ENCODE assay signal across 8 mouse cellular contexts in genomic region chr2:60855006-60855405, GRCm38 (mm10).
DNase-seq lines count a peak whose midpoint lies in the region; ATAC-seq and TF ChIP-seq lines count a peak whose summit lies in the region.

No protein-coding gene starts in this region.

- no peak for TF ChIP-seq EP300 in heart, postnatal 0 days (IDR thresholded peaks at IDR 0.05; ENCODE audit: low read depth)

- H3K36me3 ChIP-seq in heart, postnatal 0 days (replicated peaks; ENCODE audit: control insufficient read depth, insufficient read depth, low read length): peaks cover 19% of the 10 kb centered on the region
- peaks cover 19% of the 10 kb centered on the region for H3K36me3 ChIP-seq in liver, embryonic 12.5 days
- H3K36me3 ChIP-seq in hindbrain, embryonic 13.5 days: no peaks in the 10 kb centered on the region

- H3K27ac ChIP-seq in gastrocnemius, adult 2 months: peak overlapping the region; percentile 78
- H3K27ac ChIP-seq in heart, postnatal 0 days (ENCODE audit: low read depth): peak overlapping the region; percentile 58
- H3K27ac ChIP-seq in liver, embryonic 12.5 days: no peak overlapping the region
- no peak overlapping the region for H3K27ac ChIP-seq in hindbrain, embryonic 13.5 days

- no peak for TF ChIP-seq CTCF in gastrocnemius, adult 2 months (IDR thresholded peaks at IDR 0.05)
- no peak for TF ChIP-seq CTCF in heart, postnatal 0 days (IDR thresholded peaks at IDR 0.05; ENCODE audit: low read depth)

- no peaks in the 10 kb centered on the region for H3K27me3 ChIP-seq in heart, postnatal 0 days (ENCODE audit: control insufficient read depth, insufficient read depth, low read length)
- no peaks in the 10 kb centered on the region for H3K27me3 ChIP-seq in liver, embryonic 12.5 days (replicated peaks)
- no peaks in the 10 kb centered on the region for H3K27me3 ChIP-seq in hindbrain, embryonic 13.5 days

- no peak overlapping the region for H3K4me3 ChIP-seq in gastrocnemius, adult 2 months
- H3K4me3 ChIP-seq in heart, postnatal 0 days (ENCODE audit: low read depth, low read length): no peak overlapping the region
- H3K4me3 ChIP-seq in liver, embryonic 12.5 days: no peak overlapping the region
- no peak overlapping the region for H3K4me3 ChIP-seq in hindbrain, embryonic 13.5 days

- H3K9me3 ChIP-seq in heart, postnatal 0 days (replicated peaks; ENCODE audit: control insufficient read depth, low read length): peaks cover 5% of the 10 kb centered on the region; the same call in 1 of the 2 replicates
- no peaks in the 10 kb centered on the region for H3K9me3 ChIP-seq in liver, embryonic 12.5 days (replicated peaks)
- H3K9me3 ChIP-seq in hindbrain, embryonic 13.5 days: no peaks in the 10 kb centered on the region

- no peak overlapping the region for H3K9ac ChIP-seq in heart, postnatal 0 days (replicated peaks; ENCODE audit: low read depth, low read length)
- no peak overlapping the region for H3K9ac ChIP-seq in liver, embryonic 12.5 days
- H3K9ac ChIP-seq in hindbrain, embryonic 13.5 days: no peak overlapping the region

- 1% methylated on average over 4 of the region's 4 CpGs for WGBS in heart, postnatal 0 days
- 15% methylated on average over 4 of the region's 4 CpGs for WGBS in liver, embryonic 12.5 days (ENCODE audit: insufficient replicate concordance)
- WGBS in hindbrain, embryonic 13.5 days: 41% methylated on average over 4 of the region's 4 CpGs

- intact Hi-C loops in gastrocnemius, adult 2 months (cut with DNase I): no loop called here

- ATAC-seq in heart, postnatal 0 days (ENCODE audit: insufficient read depth, low read depth): peak; percentile 94
- peak; percentile 60 for ATAC-seq in liver, embryonic 12.5 days
- ATAC-seq in hindbrain, embryonic 13.5 days (ENCODE audit: low FRiP score): no peak

- peak; percentile 60 for DNase-seq in gastrocnemius, adult 2 months
- DNase-seq in gastrocnemius, postnatal 10 days: no peak
- DNase-seq in brain, adult 2 months (ENCODE audit: low read depth, low spot score): peak; percentile 66
- DNase-seq in heart, postnatal 0 days (ENCODE audit: low spot score): peak; percentile 86
- DNase-seq in telencephalon, adult 2 months (ENCODE audit: low read depth, low spot score): peak; percentile 29
- DNase-seq in thymus, postnatal 14 days: no peak

- peak overlapping the region; percentile 40 for H3K4me2 ChIP-seq in heart, postnatal 0 days (ENCODE audit: low read depth, low read length)
- no peak overlapping the region for H3K4me2 ChIP-seq in liver, embryonic 12.5 days
- no peak overlapping the region for H3K4me2 ChIP-seq in hindbrain, embryonic 13.5 days

- peaks cover 20% of the 10 kb centered on the region for H3K4me1 ChIP-seq in heart, postnatal 0 days (ENCODE audit: control insufficient read depth, insufficient read depth)
- H3K4me1 ChIP-seq in liver, embryonic 12.5 days: peaks cover 25% of the 10 kb centered on the region
- peaks cover 27% of the 10 kb centered on the region for H3K4me1 ChIP-seq in hindbrain, embryonic 13.5 days (replicated peaks)

Comparison
In these comparisons a context has a peak if more than half of its experiments do, and no peak if none do; other contexts are left out.
1. DNase-seq: peak in gastrocnemius, adult 2 months (single experiment), brain, adult 2 months (single experiment), heart, postnatal 0 days (single experiment) and telencephalon, adult 2 months (single experiment); none in gastrocnemius, postnatal 10 days (single experiment) and thymus, postnatal 14 days (single experiment).
2. H3K27ac ChIP-seq: peak in gastrocnemius, adult 2 months (single experiment) and heart, postnatal 0 days (single experiment); none in liver, embryonic 12.5 days (single experiment) and hindbrain, embryonic 13.5 days (single experiment).